Mouse (Mus musculus) gastrocnemius, postnatal 4 days (tissue): Measurements from ENCODE around the gene Ltn1. TPM values are rescaled to one million over a fixed set of nuclear protein-coding genes. Genes with fewer than 3 reads are reported as not detected.
A peak's percentile ranks its signal among the peaks of the same experiment; 100 is the strongest.

Experiments used
- DNase-seq, 2 experiments: peaks; one replicate each; pipeline ENCODE4 v3.0.0; 2021 to 2022; ENCODE audit warnings: low spot score in 2 of 2, mixed read lengths in 2 of 2
- long read RNA-seq, 2 experiments: library from polyadenylated mRNA; stranded (forward); transcript quantifications; one replicate each; pipeline ENCODE4 v2.0.0; 2021
- total RNA-seq, 2 experiments: library from RNA; stranded (reverse); gene quantifications; 2 replicates each; pipeline ENCODE4 v1.2.3; 2021

Gene Ltn1
- 10 to 100 TPM; 28.7 to 30.4 TPM for total RNA-seq
- long read RNA-seq, experiment 1, full-length matches to known transcripts, result 13 of 16 reads
- long read RNA-seq, experiment 1, partial matches to known transcripts, result 3 of 16 reads
- long read RNA-seq, experiment 1, other reads (novel, unspliced or antisense), result 0 of 16 reads
- long read RNA-seq, experiment 2, full-length matches to known transcripts, result 15 of 23 reads
- long read RNA-seq, experiment 2, partial matches to known transcripts, result 3 of 23 reads
- long read RNA-seq, experiment 2, other reads (novel, unspliced or antisense), result 5 of 23 reads

DNA sequence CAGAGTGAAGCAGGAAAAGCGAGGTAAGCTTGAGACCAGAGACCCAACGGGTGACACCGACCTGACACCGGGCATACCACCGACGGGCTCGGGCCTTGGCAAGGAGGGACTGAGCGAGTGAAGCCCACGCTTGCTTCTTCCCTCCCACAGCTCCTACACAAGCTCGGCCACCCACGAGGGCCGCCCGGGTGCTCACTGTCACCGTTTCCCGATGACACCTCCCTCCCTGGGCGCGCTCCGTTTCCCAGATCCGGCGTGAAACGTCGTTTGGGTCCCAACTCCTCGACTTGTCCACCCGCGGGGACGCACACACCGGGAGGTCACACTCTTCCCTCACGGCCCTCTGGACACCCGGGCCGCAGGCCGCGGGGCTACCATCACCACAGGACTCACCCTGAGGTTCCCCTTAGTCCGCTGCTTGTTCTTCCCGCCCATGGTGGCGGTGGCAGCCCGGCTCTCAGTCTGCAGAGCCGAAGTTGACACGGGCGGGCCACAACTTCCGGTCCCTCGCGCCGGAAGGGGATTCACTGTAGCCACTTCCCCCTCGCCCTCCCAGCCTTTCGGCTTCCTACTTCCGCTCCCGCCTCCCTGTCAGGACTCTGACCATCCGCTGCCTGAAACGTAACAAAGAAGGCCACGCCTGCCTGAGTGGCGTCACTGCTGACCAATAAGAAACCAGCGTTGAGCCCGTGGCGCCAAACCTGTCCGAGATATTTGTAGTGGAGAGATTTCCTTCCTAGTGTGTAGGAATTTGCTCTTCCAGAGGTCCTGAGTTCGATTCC is at the start of gene Ltn1:
Gene Ltn1 (minus strand): TSS at position 580 of the 782 bp plus-strand sequence.
- DNase-seq, result peak; percentile 89 to 98

DNA sequence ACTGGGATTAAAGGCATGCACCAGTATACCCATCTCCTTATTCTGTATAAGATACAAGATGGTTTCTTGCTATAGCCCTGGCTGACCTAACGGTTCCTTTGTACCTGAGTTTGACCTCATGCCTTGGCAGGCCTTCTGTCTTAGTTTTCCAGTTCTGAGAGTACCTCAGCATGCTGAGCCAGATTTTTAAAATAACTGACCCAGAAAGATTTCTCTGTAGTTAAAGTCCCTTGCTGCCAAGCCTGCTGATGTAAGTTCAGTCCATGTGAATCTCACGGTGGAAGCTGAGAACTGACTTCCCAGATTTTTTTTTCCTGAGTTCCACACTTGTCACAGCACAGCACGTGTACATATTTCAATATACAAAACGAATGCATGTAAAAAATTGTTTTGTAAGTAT is 38.2 kb upstream of the Ltn1 start:
- no peak for DNase-seq

- no peak for DNase-seq
These were observed 26.3 kb upstream of the Ltn1 start for GRCm38 (mm10) chr16:87458752-87459151.

GRCm38 (mm10) chr16:87455180-87455611 is 22.8 kb upstream of the Ltn1 start:
- DNase-seq, result no peak

DNA sequence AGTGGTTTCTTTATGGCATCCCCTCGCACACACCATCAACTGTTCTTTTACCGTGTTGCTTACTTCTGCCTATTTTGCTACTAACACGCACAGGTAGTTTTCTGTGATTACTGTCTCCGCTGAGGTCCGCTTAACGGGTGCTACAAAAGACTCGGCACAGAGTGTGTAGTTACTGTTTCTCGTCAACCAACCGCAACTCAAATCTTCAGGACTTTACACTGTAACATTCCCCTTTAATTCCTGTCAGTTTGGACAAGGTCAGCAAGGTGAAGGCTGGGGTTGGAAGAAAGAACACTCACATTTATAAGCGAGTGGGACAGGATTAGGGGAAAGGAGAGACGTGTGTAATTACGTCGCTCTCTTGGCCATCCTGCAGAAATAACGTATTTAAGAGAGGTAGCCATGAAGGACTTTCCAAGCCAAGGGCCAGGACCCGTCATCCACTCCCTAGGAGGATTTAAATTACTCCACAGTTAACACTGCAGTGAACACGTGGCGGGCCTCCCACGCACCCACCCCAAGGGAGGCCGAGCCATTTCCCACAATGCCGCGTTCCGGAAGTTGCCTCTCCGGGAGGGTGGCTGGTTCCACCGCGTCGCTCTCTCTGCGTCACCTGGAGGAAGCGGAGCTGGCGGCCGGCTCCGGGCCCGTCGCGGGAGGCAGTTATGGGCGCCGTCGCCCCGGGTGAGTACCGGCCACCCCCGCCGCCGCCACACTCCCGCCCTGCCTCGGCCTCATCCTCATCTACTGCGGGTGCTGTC is 22.2 kb upstream of the Ltn1 start, which contains the start of gene Usp16:
Gene Usp16 (plus strand): TSS at position 285 of the 761 bp plus-strand sequence.
- DNase-seq, result peak; percentile 81 to 91

DNA sequence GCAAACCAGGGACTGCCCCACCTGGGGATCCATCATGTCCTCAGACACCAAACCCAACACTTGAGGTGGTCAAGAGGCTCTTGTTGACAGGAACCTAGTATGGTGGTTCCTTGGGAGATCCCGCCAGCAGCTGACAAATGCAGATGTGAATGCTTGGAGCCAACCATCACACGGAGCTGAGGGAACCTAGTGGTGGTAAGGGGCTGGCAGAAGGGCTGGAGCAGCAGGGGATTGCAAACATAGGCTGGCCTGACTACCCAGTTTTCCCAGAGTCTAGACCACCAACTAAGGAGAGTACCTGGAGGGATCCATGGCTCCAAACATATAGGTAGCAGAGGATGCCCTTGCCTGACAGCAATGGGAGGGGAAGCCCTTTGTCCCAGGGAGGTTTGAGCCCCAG is 20.8 kb upstream of the Ltn1 start:
- no peak for DNase-seq

- DNase-seq, result no peak
These were observed 13.1 kb upstream of the Ltn1 start for GRCm38 (mm10) chr16:87445528-87445927.

GRCm38 (mm10) chr16:87445110-87445509 is 12.7 kb upstream of the Ltn1 start:
- no peak for DNase-seq

- no peak for DNase-seq
These were observed 11.7 kb upstream of the Ltn1 start for GRCm38 (mm10) chr16:87444071-87444470.

- DNase-seq, result no peak
These were observed 10.8 kb upstream of the Ltn1 start for GRCm38 (mm10) chr16:87443245-87443644.

DNA sequence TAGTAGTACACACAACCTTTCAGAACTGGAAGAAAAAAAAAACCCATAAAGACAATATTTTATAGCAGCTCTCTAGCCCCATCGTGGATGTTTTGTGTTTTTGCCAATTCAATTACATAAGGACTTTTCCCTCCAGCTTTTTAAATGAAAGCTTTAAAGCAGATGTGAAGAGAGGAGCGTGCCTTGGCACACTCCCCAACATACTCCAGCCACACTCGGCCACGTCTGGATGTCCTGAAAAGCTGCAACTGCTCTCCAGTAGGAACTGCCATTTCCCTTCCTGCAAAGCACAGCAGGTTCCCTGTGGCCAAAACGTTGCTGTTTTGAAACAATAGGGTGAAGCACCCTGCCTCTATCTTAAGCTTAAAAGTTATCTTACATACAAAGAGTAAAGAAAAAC is 9.9 kb upstream of the Ltn1 start:
- DNase-seq, result peak in 1 of 2 experiments; percentile 39

DNA sequence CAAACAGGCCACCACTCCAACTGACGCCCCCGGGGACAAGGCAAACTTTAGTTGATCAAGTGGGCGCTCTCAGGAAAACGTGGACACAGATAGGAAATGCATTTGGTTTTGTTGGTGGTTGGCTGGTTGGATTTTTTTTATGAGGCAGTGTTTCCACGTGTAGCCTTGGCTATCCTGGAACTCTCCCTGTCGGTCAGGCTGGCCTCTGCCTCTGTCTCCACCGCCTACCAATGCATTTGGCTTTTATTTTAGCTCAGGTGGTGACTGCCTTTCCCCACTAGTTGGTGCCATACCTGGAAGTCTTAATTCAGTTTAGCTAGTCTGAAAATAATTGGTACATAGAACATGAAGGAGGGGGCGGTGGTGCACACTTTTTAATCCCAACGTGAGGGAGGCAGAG is 8.7 kb upstream of the Ltn1 start:
- DNase-seq, result no peak

DNA sequence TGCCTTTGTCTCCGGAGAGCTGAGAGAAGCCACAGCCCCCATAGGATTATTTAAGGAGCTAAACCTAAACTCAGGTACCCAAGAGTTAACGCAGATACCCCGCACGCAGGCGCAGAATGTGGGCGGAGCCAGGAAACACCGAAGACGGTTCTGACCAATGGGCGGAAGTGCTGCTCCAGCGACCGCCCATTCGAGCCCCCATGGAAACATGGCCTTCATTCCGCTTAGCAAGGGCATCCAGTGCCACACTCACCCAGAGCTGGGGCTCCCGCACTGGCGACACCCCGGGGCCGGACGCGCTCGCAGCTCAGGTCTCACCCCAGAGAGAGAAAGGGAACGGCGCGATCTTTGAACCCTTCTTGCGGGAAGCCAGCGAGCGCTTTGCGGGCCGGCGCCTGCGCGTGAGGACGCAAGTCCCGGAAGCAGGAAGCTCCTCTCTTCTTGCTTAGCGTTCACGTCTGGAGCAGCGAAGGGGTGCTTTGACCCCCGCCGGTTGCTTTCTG is 7.8 kb upstream of the Ltn1 start, which contains the start of gene Rwdd2b:
Gene Rwdd2b (minus strand): TSS at position 390 of the 503 bp plus-strand sequence.
- DNase-seq, result peak; percentile 84 to 95

- no peak for DNase-seq
These were observed 6.3 kb upstream of the Ltn1 start for GRCm38 (mm10) chr16:87438697-87439096.

GRCm38 (mm10) chr16:87437096-87437495 is 4.7 kb upstream of the Ltn1 start:
- DNase-seq, result no peak

DNA sequence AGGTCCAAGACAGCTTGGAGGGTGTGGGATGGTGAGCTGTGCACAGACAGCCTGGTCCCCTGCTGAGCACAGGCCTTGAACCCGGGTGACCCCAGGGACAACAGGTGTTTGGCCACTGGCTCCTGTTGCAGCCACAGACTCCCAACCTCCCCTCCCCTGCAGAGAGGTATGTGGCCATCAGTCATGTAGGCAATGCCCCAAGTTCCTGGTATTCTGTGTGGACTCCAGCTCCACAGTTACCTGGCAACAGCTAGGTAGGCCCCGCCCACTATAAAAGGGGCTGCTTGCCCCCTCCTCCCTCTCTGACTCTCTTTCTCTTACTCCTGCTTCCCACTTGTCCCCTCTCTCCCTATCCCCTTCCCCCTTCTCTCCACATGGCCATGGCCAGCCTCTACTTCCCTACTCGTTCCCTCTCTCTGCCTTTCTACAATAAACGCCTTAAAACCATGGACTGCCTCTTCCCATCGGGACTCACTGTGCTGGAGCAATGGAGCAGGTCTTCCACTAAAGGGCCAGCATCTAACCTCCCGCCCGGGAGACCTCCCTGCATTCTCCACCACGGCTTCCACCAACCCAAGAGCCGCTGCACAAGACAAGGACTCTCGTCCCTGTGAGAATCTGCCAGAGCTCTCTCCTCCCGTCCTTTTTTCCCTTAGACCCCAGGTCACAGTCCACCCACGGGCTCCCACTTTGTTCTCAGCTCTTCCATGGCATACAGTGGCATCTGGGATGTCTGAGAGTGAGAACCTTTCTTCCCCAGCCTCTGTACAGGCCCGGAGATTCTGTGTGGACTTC is 3.2 kb upstream of the Ltn1 start:
- no peak for DNase-seq

DNA sequence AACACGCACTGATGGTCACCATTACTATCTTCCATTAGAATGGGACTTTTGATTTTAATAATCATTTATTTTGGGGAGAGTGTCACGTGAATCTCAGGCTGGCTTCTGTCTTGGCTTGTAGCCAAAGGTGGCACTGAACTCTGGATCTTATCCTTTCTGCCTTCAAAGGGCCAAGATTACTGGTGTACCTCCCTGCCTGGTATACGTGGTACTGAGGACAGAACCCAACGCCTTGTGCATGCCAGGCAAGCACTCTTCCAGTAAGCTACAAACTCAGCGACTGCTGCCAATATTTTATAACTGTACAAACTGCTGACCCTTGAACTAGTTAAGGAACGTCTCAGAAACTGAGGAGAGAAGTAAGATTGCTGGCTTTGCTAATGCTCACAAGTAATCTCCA is 2.5 kb upstream of the Ltn1 start:
- no peak for DNase-seq

DNA sequence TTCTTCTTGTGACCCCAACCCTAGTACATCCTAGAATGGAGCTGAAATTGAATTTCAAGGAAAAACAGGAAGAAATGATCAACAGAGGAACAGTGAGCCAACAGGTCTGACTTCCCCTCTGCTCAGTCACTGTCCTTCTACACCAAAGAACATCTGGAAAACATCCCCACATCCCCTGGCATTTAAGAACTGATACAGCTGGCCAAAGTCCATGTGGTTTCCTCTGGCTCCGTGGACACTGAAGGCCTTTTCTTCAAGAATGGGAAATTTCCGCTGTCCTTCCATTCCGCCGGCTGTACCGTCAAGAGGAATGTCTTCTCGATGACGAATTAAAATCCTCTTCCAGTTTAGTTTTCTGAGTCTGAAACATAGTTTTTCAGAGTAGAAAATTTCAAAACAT is 1.9 kb upstream of the Ltn1 start:
- DNase-seq, result no peak

GRCm38 (mm10) chr16:87427516-87427915 is 4.9 kb downstream of the Ltn1 start:
- DNase-seq, result no peak

DNA sequence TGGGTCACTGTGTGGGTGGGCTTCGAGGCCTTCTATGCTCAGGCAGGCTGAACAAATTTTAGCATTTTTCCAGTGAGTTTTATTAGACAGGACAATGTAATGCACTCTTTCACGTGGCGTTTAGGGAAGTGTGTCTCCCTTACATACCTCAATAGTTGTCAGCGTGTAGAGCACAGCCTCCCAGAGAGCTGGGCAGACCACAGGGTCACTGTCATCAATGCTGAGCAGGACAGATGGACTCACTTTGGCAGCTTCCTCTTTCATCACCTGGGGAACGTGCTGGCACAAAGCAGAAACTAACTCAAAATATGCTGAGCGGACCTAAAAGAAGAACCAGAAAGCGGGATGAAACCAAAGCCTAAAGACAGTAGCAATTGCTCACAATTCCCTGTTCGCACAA is 11.8 kb downstream of the Ltn1 start:
- DNase-seq, result no peak

- DNase-seq, result no peak
These were observed 27.4 kb downstream of the Ltn1 start for GRCm38 (mm10) chr16:87405001-87405400.
